Mouse (Mus musculus) testis, adult 2 months (tissue): ENCODE measurements at regions not wholly inside any gene's neighbourhood (a gene's known extent, or its start where the extent isn't known, plus 50 kb on each side); places are given as distances from the start of the nearest gene placed in this dataset.

Source experiments
- H3K27ac ChIP-seq: fragments of 200-500 bp; 2 replicates; pipeline ENCODE4 v1.5.1; 2012; ENCODE audit warnings: low read depth, low read length; ENCODE audit not compliant: control insufficient read depth, insufficient read depth
- H3K27me3 ChIP-seq: fragments of 200-500 bp; 2 replicates; pipeline ENCODE4 v1.6.1; 2012; ENCODE audit warnings: mild to moderate bottlenecking, low read length, moderate library complexity; ENCODE audit not compliant: control insufficient read depth, insufficient read depth
- H3K36me3 ChIP-seq: fragments of 200-500 bp; 2 replicates; pipeline ENCODE4 v1.6.1; 2012; ENCODE audit warnings: mild to moderate bottlenecking, low read length; ENCODE audit not compliant: control insufficient read depth, insufficient read depth
- H3K4me1 ChIP-seq: fragments of 200-500 bp; 2 replicates; pipeline ENCODE4 v1.6.1; 2012; ENCODE audit warnings: low read length; ENCODE audit not compliant: control insufficient read depth, insufficient read depth
- H3K4me3 ChIP-seq: fragments of 200-500 bp; 2 replicates; pipeline ENCODE4 v1.5.1; 2012; ENCODE audit warnings: low read depth, mild to moderate bottlenecking, low read length, moderate library complexity, mixed read lengths; ENCODE audit not compliant: control insufficient read depth
- CTCF ChIP-seq: fragments of 200-500 bp; IDR thresholded peaks from 2 replicates; pipeline ENCODE4 v1.5.1; 2012; ENCODE audit warnings: low read depth, mild to moderate bottlenecking, inconsistent platforms, low read length, moderate library complexity; ENCODE audit not compliant: control insufficient read depth, insufficient read depth, insufficient replicate concordance
- POLR2A ChIP-seq: fragments of 200-500 bp; IDR thresholded peaks from 2 replicates; pipeline ENCODE4 v1.6.1; 2012; ENCODE audit warnings: low read depth, mild to moderate bottlenecking, inconsistent platforms, low read length, moderate library complexity; ENCODE audit not compliant: control insufficient read depth

DNA sequence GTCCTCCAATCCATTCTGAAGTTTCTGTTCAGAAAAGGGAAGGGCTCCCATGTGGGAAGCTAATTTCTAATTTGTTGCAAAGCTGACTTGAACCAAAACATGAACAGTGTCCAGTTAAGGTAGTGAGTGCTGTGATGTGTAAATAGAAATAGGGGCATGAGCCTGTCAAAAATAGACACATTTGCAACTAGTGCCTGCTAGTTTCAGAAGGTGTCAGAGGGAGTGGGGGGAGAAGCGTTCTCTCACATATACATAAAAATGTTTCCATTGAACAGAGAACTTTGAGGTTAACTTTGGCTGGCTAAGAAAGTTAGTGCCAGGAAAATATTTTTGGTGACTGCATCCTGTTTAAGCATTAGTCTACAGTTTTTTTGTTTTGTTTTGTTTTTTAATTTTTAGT lies 118.8 kb downstream of the Otol1 start:
- H3K27ac ChIP-seq: no peak overlapping the region
- H3K4me3 ChIP-seq: no peak overlapping the region
- no peaks in the 10 kb centered on the region for H3K36me3 ChIP-seq
- no peaks in the 10 kb centered on the region for H3K4me1 ChIP-seq
- no peak for TF ChIP-seq CTCF
- no peak for TF ChIP-seq POLR2A
- H3K27me3 ChIP-seq: no peaks in the 10 kb centered on the region

DNA sequence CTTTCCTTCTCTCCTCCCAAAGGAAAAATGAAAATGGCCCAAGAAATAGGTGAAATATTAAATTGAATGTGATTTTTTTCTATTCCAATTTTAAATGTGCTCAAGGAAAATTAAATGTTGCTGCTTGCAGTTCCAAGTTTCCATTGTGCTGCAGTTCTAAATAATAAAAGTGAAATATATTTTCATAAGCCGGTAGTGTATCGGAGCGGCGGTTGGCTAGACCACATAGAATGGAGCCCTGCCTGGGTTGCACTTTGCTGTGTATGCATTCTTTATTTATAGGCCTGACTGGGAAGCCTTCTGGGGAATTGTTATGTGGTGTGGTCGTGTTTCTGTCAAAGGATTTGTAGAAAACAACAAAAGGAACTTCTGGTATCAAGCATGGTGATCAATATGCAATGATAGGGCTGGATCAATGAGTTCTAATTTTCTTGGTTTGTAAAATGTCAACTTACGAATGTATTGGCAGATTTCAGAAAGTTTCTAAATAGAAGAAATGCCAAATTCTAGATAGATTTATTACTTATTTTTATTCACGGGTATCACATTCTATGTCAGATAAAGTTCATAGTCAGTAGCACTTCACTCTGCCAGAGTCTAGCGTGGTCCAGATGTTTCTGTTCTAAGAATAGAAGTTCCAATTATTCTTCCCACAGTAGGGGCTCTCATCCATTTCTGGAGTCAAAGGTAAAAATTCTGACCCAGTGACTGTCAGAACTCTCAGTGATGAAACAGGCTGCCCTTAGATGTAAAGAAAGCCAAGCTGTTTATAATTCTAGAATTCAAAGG lies 123.0 kb downstream of the Otol1 start:
- TF ChIP-seq CTCF (no peak), POLR2A (no peak)
- H3K4me3 ChIP-seq: no peak overlapping the region

GRCm38 (mm10) chr3:70134963-70135362 lies 127.5 kb downstream of the Otol1 start:
- no peaks in the 10 kb centered on the region for H3K4me1 ChIP-seq
- H3K27me3 ChIP-seq: no peaks in the 10 kb centered on the region
- H3K4me3 ChIP-seq: no peak overlapping the region
- TF ChIP-seq CTCF (no peak), POLR2A (no peak)
- no peak overlapping the region for H3K27ac ChIP-seq
- H3K36me3 ChIP-seq: no peaks in the 10 kb centered on the region

More for the DNA sequence above, 123.0 kb downstream of the Otol1 start:
- Histone ChIP-seq H3K36me3 (no peaks in the 10 kb centered on the region), H3K27ac (no peak overlapping the region), H3K4me1 (no peaks in the 10 kb centered on the region), H3K27me3 (no peaks in the 10 kb centered on the region)

- no peak overlapping the region for H3K27ac ChIP-seq
- TF ChIP-seq POLR2A: no peak
- no peak for TF ChIP-seq CTCF
Measured at GRCm38 (mm10) chr3:70138488-70138887, 131.1 kb downstream of the Otol1 start.

DNA sequence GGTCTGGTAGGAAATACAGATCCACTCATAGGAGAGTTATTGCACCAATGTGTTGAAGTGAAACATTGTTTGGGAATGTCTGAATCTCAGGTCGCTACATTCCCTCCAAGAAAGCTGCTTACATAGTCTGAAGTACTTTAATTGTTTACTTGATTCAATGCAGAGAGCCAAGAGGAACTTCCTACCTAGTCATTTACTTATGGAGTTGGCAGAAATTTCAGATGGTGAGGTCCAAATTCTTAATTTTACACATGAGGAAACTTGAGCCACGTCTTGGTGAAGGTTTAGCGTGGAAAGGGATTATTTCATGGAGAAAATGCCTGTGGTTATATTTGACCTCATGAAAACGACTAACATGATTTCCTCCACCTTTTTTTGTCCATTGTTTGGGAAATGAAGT lies 131.5 kb downstream of the Otol1 start:
- Histone ChIP-seq H3K4me3 (no peak overlapping the region), H3K27ac (no peak overlapping the region), H3K4me1 (no peaks in the 10 kb centered on the region), H3K27me3 (no peaks in the 10 kb centered on the region), H3K36me3 (no peaks in the 10 kb centered on the region)
- TF ChIP-seq POLR2A (no peak), CTCF (no peak)

More at GRCm38 (mm10) chr3:70138488-70138887, 131.1 kb downstream of the Otol1 start:
- no peaks in the 10 kb centered on the region for H3K27me3 ChIP-seq
- no peaks in the 10 kb centered on the region for H3K36me3 ChIP-seq
- no peak overlapping the region for H3K4me3 ChIP-seq
- H3K4me1 ChIP-seq: no peaks in the 10 kb centered on the region

DNA sequence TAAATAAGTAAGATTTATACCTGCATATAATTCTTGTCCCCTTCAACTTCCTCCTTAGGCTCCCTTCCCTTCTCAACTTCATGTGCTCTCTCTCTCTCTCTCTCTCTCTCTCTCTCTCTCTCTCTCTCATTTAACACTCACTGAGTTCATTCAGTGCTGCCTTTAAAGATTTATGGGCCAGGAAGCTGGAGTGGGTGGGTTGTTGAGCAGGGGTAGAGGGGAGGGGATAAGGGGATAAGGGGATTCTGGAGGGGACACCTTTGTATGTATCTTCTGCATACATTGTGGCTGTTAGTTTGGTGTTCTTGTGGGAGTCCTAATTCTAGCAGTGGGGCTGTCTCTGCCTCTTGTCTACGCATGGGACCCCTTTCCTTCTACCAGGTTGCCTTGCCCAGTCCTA lies 138.3 kb downstream of the Otol1 start:
- no peak overlapping the region for H3K4me3 ChIP-seq
- H3K27ac ChIP-seq: no peak overlapping the region
- no peaks in the 10 kb centered on the region for H3K36me3 ChIP-seq
- no peaks in the 10 kb centered on the region for H3K27me3 ChIP-seq
- no peaks in the 10 kb centered on the region for H3K4me1 ChIP-seq
- TF ChIP-seq POLR2A (no peak), CTCF (no peak)

DNA sequence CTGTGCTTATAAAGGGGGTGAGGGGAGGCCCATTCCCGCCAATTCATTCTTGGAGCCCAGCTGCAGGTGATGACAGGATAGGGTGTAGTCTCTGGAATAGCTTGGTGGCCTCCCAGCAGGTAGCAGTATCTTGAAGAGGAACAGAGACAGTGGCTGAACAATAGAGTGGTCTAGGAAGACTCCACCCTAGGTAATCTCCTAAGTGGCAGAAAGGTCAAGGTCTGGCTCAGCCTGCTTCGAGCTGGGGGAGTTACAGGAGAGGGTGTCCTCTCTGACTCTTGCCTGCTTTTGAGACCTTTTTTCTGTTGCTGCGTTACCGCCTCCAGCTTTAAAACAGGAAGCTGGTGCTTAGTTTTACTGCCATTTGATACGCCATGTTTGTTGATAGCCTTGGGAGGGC lies 143.7 kb downstream of the Otol1 start:
- TF ChIP-seq CTCF: no peak
- no peak for TF ChIP-seq POLR2A
- no peak overlapping the region for H3K4me3 ChIP-seq
- H3K4me1 ChIP-seq: no peaks in the 10 kb centered on the region

DNA sequence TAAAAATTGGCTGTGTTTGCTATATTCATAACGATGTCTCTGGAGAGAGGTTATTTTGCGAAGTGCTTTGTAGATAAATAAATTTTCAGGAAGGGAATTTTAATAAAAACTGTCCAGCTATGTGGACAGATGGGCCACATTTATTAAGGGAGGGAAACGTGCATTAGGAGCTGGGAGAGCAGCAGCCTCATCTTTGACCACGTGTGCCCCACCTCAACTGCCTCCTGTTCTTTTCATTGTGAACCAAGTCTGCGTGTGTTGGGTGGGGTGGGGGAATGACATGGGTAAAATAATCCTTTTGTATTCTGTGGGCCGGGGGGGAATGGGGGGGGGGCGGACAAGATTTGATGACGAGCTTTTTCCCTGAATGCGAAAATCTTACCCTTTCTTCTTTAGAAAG lies 152.6 kb downstream of the Otol1 start:
- Histone ChIP-seq H3K27ac (no peak overlapping the region), H3K4me1 (no peaks in the 10 kb centered on the region), H3K4me3 (no peak overlapping the region), H3K36me3 (no peaks in the 10 kb centered on the region), H3K27me3 (no peaks in the 10 kb centered on the region)
- TF ChIP-seq CTCF (no peak), POLR2A (no peak)

More for the DNA sequence above, 143.7 kb downstream of the Otol1 start:
- Histone ChIP-seq H3K27me3 (no peaks in the 10 kb centered on the region), H3K27ac (no peak overlapping the region), H3K36me3 (no peaks in the 10 kb centered on the region)
